Mouse (Mus musculus): ENCODE results near the gene Gnai1. TPM values are rescaled to one million over a fixed set of nuclear protein-coding genes. Genes with fewer than 3 reads are reported as not detected.

Gnai1 gene
- total RNA-seq, 2 experiments from 2014 or later, result 1.3 TPM; not detected in 1

GRCm38 (mm10) chr5:18289530-18289929 is 70.6 kb downstream of the Gnai1 start:
- no peak for ATAC-seq (replicated peaks; ENCODE audit: low FRiP score, poor library complexity, severe bottlenecking)

- ATAC-seq (replicated peaks; ENCODE audit: low FRiP score, poor library complexity, severe bottlenecking), result no peak
Measured at GRCm38 (mm10) chr5:18288694-18289093, 71.5 kb downstream of the Gnai1 start.

GRCm38 (mm10) chr5:18288079-18288478 is 72.1 kb downstream of the Gnai1 start:
- ATAC-seq (replicated peaks; ENCODE audit: low FRiP score, poor library complexity, severe bottlenecking), result no peak

GRCm38 (mm10) chr5:18282095-18282494 is 78.1 kb downstream of the Gnai1 start:
- no peak for ATAC-seq (replicated peaks; ENCODE audit: low FRiP score, poor library complexity, severe bottlenecking)

- ATAC-seq (replicated peaks; ENCODE audit: low FRiP score, poor library complexity, severe bottlenecking), result no peak
Measured at GRCm38 (mm10) chr5:18274352-18274940, 85.7 kb downstream of the Gnai1 start.

- ATAC-seq (replicated peaks; ENCODE audit: low FRiP score, poor library complexity, severe bottlenecking), result no peak
Measured at GRCm38 (mm10) chr5:18273291-18274284, 86.6 kb downstream of the Gnai1 start.

- ATAC-seq (replicated peaks; ENCODE audit: low FRiP score, poor library complexity, severe bottlenecking), result no peak
Measured at GRCm38 (mm10) chr5:18250379-18251017, 109.7 kb downstream of the Gnai1 start.

- ATAC-seq (replicated peaks; ENCODE audit: low FRiP score, poor library complexity, severe bottlenecking), result no peak
Measured at GRCm38 (mm10) chr5:18249132-18249531, 111.0 kb downstream of the Gnai1 start.

- no peak for ATAC-seq (replicated peaks; ENCODE audit: low FRiP score, poor library complexity, severe bottlenecking)
Measured at GRCm38 (mm10) chr5:18229396-18229795, 130.8 kb downstream of the Gnai1 start.

GRCm38 (mm10) chr5:18228866-18229265 is 131.3 kb downstream of the Gnai1 start:
- no peak for ATAC-seq (replicated peaks; ENCODE audit: low FRiP score, poor library complexity, severe bottlenecking)

GRCm38 (mm10) chr5:18220873-18221272 is 139.3 kb downstream of the Gnai1 start:
- ATAC-seq (replicated peaks; ENCODE audit: low FRiP score, poor library complexity, severe bottlenecking), result no peak

- ATAC-seq (replicated peaks; ENCODE audit: low FRiP score, poor library complexity, severe bottlenecking), result no peak
Measured at GRCm38 (mm10) chr5:18218292-18218691, 141.9 kb downstream of the Gnai1 start.

GRCm38 (mm10) chr5:18217856-18218255 is 142.3 kb downstream of the Gnai1 start:
- ATAC-seq (replicated peaks; ENCODE audit: low FRiP score, poor library complexity, severe bottlenecking), result no peak

Data from erythroid progenitor cell, adult 5-6 weeks (primary cell).